Mouse (Mus musculus): ENCODE results near the gene Qrich1. TPM values are rescaled to one million over a fixed set of nuclear protein-coding genes. Genes with fewer than 3 reads are reported as not detected.

Qrich1 gene
- total and polyA plus RNA-seq, 2 experiments from 2014 or later, result 109 to 240 TPM

DNA sequence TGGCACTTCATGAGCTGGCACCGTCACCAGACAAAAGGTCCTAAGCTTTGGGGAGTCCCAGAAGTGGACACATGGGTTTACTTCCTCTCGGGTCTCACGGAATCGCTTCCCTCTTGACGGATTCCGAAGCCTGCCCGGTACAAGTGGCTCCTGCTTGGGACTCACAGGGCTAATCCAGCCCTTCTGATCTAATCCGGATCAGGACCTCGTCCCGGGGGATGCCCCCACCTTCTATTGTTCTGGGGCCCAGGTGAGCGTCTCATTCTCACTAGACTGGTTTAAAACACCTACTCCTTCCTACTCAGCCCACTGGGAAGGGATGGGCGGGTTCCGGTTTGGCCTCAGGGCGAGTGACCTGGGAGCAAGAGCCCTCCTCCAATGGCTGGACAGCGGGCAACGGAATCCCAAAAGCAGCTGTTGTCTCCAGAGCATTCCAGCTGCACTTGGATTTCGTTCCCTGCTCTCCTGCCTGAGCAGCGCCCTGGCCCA, 51.4 kb downstream of the Qrich1 start:
- peaks cover 42% of the 10 kb centered on the region for H3K36me3 ChIP-seq (ENCODE audit: insufficient read depth, low read length)
- H3K4me3 ChIP-seq (ENCODE audit: low read depth, low read length), result peak overlapping the region; percentile 70
- H3K4me2 ChIP-seq (ENCODE audit: low read depth, low read length, poor library complexity, severe bottlenecking), result peak overlapping the region; percentile 99
- WGBS, result 8% methylated on average over 18 of the region's 18 CpGs
- ATAC-seq (ENCODE audit: low FRiP score) (no peak), DNase-seq (ENCODE audit: low spot score) (no peak)
- H3K27me3 ChIP-seq (ENCODE audit: insufficient read depth, low read length), result no peaks in the 10 kb centered on the region
- TF ChIP-seq CTCF (IDR thresholded peaks at IDR 0.05), result no peak
- H3K9me3 ChIP-seq (ENCODE audit: low read length), result no peaks in the 10 kb centered on the region
- H3K4me1 ChIP-seq (ENCODE audit: insufficient read depth, low read length), result peaks cover 15% of the 10 kb centered on the region; the same call in 1 of the 2 replicates
- H3K27ac ChIP-seq (ENCODE audit: low read depth, low read length), result peak overlapping the region; percentile 98
- H3K9ac ChIP-seq (replicated peaks; ENCODE audit: low read length, poor library complexity, severe bottlenecking), result peak overlapping the region; percentile 79

DNA sequence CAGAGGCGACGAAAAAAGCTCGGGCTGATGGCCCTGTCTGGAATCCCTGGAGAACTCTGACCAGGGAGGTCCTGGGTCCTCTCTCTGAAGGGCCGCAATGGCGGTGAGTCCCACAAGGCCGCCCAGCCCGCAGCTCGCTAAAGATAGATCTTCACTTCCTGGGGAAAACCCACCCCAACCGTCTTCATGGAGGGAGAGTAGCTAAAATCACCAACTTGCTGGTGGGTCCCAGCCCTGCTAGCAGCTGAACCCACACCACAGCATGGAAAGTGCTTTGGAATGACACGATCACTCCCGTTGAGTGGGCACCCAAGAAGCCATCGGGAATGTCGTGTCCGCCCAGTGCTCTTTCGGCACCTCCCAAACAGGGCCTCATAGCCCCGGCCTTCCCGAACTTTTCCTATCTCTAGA, 51.9 kb downstream of the Qrich1 start:
- ATAC-seq (ENCODE audit: low FRiP score), result no peak
- Histone ChIP-seq H3K4me2 (ENCODE audit: low read depth, low read length, poor library complexity, severe bottlenecking) (peak overlapping the region; percentile 99), H3K27ac (ENCODE audit: low read depth, low read length) (no peak overlapping the region; the same call in 1 of the 2 replicates), H3K36me3 (ENCODE audit: insufficient read depth, low read length) (peaks cover 47% of the 10 kb centered on the region), H3K4me1 (ENCODE audit: insufficient read depth, low read length) (peaks cover 15% of the 10 kb centered on the region; the same call in 1 of the 2 replicates), H3K27me3 (ENCODE audit: insufficient read depth, low read length) (no peaks in the 10 kb centered on the region), H3K9ac (replicated peaks; ENCODE audit: low read length, poor library complexity, severe bottlenecking) (no peak overlapping the region), H3K4me3 (ENCODE audit: low read depth, low read length) (peak overlapping the region; percentile 70; the same call in 1 of the 2 replicates), H3K9me3 (ENCODE audit: low read length) (no peaks in the 10 kb centered on the region)
- 77% methylated on average over 17 of the region's 17 CpGs for WGBS
- no peak for DNase-seq (ENCODE audit: low spot score)
- no peak for TF ChIP-seq CTCF (IDR thresholded peaks at IDR 0.05)

DNA sequence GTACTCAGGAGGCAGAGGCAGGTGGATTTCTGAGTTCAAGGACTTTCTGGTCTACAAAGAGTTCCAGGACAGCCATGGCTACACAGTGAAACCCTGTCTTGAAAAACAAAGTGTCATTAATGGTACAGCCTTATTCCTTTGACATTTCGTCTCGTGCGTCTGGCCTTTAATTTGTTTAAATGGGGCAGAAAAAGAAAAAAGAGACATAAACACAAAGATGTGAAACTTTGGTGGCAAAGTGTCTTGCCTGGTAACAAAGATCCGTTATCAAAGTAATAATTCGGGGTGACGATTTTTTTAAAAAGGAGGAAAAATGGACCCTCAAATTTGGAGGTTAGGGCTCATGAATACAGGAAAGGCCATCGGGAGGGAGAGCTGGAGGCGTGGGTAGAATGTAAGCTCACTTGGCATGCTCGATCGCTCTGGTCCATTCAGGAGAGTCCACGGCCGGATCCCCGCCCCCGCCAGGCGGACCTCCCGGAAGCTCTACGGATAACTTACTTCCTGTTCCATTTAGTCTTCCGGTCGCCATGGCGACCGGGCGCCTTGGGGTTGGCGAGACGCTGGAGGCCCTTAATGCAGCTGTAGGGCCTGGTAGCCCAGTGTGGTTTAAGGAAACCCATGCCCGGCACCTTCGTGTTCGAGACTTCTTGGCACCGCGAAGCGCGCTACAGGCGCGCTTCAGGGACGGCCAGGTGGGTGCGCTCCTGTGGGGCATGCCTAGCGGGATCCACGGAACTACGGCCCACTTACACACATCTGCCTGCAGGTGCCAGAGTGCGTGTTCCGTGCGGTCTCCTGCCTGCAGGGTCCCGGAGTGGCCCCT, 53.0 kb downstream of the Qrich1 start, which contains the start of gene Dalrd3:
Gene Dalrd3 (plus strand): TSS at position 506 of the 826 bp plus-strand sequence.
- H3K4me1 ChIP-seq (ENCODE audit: insufficient read depth, low read length), result peaks cover 15% of the 10 kb centered on the region
- TF ChIP-seq CTCF (IDR thresholded peaks at IDR 0.05), result no peak
- H3K27ac ChIP-seq (ENCODE audit: low read depth, low read length), result peak within 1 kb of the TSS; percentile 64
- WGBS, result 6% methylated on average over 42 of the region's 42 CpGs
- peak within 1 kb of the TSS; percentile 57 for H3K4me3 ChIP-seq (ENCODE audit: low read depth, low read length)
- H3K9me3 ChIP-seq (ENCODE audit: low read length), result no peaks in the 10 kb centered on the region
- H3K36me3 ChIP-seq (ENCODE audit: insufficient read depth, low read length), result peaks cover 43% of the 10 kb centered on the region
- DNase-seq (ENCODE audit: low spot score) (peak; percentile 97), ATAC-seq (ENCODE audit: low FRiP score) (peak; percentile 29)
- H3K4me2 ChIP-seq (ENCODE audit: low read depth, low read length, poor library complexity, severe bottlenecking), result peak within 1 kb of the TSS; percentile 99
- H3K9ac ChIP-seq (replicated peaks; ENCODE audit: low read length, poor library complexity, severe bottlenecking), result peak within 1 kb of the TSS; percentile 60
- H3K27me3 ChIP-seq (ENCODE audit: insufficient read depth, low read length), result no peaks in the 10 kb centered on the region

DNA sequence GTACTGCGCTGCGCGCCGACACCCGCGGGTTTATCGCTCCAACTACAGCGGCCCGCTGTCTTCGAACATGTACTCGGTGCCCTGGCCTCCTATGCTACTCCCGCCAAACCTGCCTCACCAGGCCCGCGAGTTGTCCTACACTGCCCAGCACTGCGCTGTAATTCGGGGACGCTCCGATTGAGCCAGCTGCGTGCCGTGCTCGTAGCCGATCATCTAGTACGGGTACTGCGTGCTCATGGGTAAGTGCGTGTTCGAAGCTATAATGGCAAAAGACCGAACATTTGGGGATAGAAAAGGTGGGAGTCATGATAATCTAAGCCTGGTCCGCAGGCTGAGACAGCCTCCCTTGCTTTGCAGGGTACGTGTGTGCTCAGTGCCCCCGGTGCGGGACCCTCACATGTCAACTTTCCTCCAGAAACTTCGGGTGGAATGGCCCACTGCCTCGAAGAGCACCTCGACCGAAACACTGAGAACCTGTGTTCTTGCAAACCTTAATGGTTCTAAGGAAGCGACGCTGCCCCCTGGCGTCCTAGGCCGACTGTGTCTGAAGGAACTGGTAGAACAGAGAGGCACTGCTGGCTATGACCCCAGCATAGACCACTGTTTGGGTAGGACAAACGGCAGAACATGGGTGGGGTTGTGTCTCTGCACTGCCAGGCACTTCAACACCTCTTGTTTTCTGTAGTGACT, 53.7 kb downstream of the Qrich1 start:
- DNase-seq (ENCODE audit: low spot score) (peak; percentile 85), ATAC-seq (ENCODE audit: low FRiP score) (no peak)
- H3K27me3 ChIP-seq (ENCODE audit: insufficient read depth, low read length), result no peaks in the 10 kb centered on the region
- H3K4me2 ChIP-seq (ENCODE audit: low read depth, low read length, poor library complexity, severe bottlenecking), result peak overlapping the region; percentile 99
- H3K4me3 ChIP-seq (ENCODE audit: low read depth, low read length), result peak overlapping the region; percentile 57
- WGBS, result 2% methylated on average over 39 of the region's 40 CpGs
- H3K4me1 ChIP-seq (ENCODE audit: insufficient read depth, low read length), result peaks cover 17% of the 10 kb centered on the region
- no peaks in the 10 kb centered on the region for H3K9me3 ChIP-seq (ENCODE audit: low read length)
- H3K27ac ChIP-seq (ENCODE audit: low read depth, low read length), result peak overlapping the region; percentile 64
- peak overlapping the region; percentile 60 for H3K9ac ChIP-seq (replicated peaks; ENCODE audit: low read length, poor library complexity, severe bottlenecking)
- TF ChIP-seq CTCF (IDR thresholded peaks at IDR 0.05), result peak; percentile 73
- H3K36me3 ChIP-seq (ENCODE audit: insufficient read depth, low read length), result peaks cover 41% of the 10 kb centered on the region

DNA sequence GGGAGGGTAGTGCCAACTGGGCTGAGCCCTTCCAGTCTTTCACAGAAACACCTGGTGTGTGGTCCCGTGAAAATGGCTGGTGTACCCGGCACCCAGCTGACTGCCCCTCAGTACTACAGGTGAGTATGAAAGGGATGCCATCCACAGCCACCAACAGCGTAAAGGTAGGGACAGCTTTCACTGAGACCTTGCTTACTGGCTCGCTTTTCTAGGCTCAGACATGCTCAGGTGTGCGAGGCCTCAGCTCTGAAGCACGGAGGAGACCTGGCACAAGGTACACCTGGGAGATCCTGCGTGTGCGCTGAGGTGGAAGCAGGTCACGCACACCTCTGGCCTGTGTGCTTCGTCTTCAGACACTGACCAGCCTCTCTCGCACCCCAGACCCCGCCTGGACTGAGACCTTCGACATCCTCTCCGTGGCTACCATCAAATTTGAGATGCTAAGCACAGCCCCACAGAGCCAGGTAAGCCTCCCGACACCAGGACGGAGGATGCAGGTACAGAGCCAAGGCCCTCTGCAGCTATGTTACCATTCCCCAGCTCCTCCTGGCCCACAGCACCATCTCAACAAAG, 54.9 kb downstream of the Qrich1 start:
- H3K9me3 ChIP-seq (ENCODE audit: low read length), result no peaks in the 10 kb centered on the region
- H3K27me3 ChIP-seq (ENCODE audit: insufficient read depth, low read length), result no peaks in the 10 kb centered on the region
- no peak overlapping the region for H3K4me3 ChIP-seq (ENCODE audit: low read depth, low read length)
- DNase-seq (ENCODE audit: low spot score) (no peak), ATAC-seq (ENCODE audit: low FRiP score) (no peak)
- no peak for TF ChIP-seq CTCF (IDR thresholded peaks at IDR 0.05)
- no peak overlapping the region for H3K27ac ChIP-seq (ENCODE audit: low read depth, low read length)
- H3K9ac ChIP-seq (replicated peaks; ENCODE audit: low read length, poor library complexity, severe bottlenecking), result no peak overlapping the region
- no peak overlapping the region for H3K4me2 ChIP-seq (ENCODE audit: low read depth, low read length, poor library complexity, severe bottlenecking)
- WGBS, result 95% methylated on average over 16 of the region's 16 CpGs
- peaks cover 46% of the 10 kb centered on the region for H3K36me3 ChIP-seq (ENCODE audit: insufficient read depth, low read length)
- peaks cover 22% of the 10 kb centered on the region for H3K4me1 ChIP-seq (ENCODE audit: insufficient read depth, low read length)

Measured in midbrain, postnatal 0 days (tissue).